Mouse (Mus musculus) adrenal gland, postnatal 4 days (tissue): Measurements from ENCODE around the gene Cdkn1c. TPM values are rescaled to one million over a fixed set of nuclear protein-coding genes. Genes with fewer than 3 reads are reported as not detected.

Experiments used
- DNase-seq, 2 experiments: peaks; one replicate each; pipeline ENCODE4 v3.0.0; 2021 to 2022; ENCODE audit warnings: low spot score in 2 of 2, mixed read lengths in 2 of 2
- long read RNA-seq, 2 experiments: library from polyadenylated mRNA; stranded (forward); transcript quantifications; one replicate each; pipeline ENCODE4 v2.0.0; 2021
- total RNA-seq, 2 experiments: library from RNA; stranded (reverse); gene quantifications; 2 replicates each; pipeline ENCODE4 v1.2.3; 2021

Gene Cdkn1c
- total RNA-seq = 1,000 to 10,000 TPM; 1,384 to 1,531 TPM
- long read RNA-seq, experiment 1, transcript Cdkn1c-204 (2 exons, 500 nt) = minor isoform, 22 of 2,875 reads
- long read RNA-seq, experiment 1, transcript Cdkn1c-201 (4 exons, 1,901 nt) = major isoform, 707 of 2,875 reads
- long read RNA-seq, experiment 1, transcript Cdkn1c-202 (4 exons, 1,888 nt) = minor isoform, 125 of 2,875 reads
- long read RNA-seq, experiment 1, transcript Cdkn1c-205 (3 exons, 667 nt) = minor isoform, 106 of 2,875 reads
- long read RNA-seq, experiment 1, partial matches to known transcripts = 90 of 2,875 reads
- long read RNA-seq, experiment 1, other reads (novel, unspliced or antisense) = 1,825 of 2,875 reads
- long read RNA-seq, experiment 2, transcript Cdkn1c-202 (4 exons, 1,888 nt) = minor isoform, 143 of 4,142 reads
- long read RNA-seq, experiment 2, transcript Cdkn1c-204 (2 exons, 500 nt) = minor isoform, 13 of 4,142 reads
- long read RNA-seq, experiment 2, transcript Cdkn1c-201 (4 exons, 1,901 nt) = major isoform, 1,068 of 4,142 reads
- long read RNA-seq, experiment 2, transcript Cdkn1c-205 (3 exons, 667 nt) = minor isoform, 118 of 4,142 reads
- long read RNA-seq, experiment 2, partial matches to known transcripts = 130 of 4,142 reads
- long read RNA-seq, experiment 2, other reads (novel, unspliced or antisense) = 2,670 of 4,142 reads

GRCm38 (mm10) chr7:143460874-143461273 lies at the start of gene Cdkn1c:
Gene Cdkn1c (minus strand): TSS chr7:143461050.
- peak; percentile 63 to 81 for DNase-seq

DNA sequence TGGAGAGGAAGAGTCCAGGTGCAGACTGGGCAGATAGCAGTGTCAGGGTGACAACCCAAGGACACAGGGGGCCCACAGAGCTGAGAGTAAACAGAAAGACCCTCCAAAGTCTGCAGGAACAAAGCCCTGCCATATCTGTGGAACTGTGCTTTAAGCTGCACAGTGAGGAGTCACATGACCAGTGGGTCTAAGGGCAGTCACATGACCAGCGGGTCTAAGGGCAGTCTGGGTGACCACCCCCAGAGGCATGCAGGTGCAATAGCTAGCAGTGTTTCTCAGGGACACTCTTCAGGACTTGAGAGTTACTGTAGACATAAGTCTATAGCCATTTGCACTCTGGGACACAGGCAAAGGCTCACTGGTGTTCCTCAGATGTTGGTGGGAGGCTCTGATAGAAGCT lies 48.7 kb upstream of the Cdkn1c start:
- no peak for DNase-seq

DNA sequence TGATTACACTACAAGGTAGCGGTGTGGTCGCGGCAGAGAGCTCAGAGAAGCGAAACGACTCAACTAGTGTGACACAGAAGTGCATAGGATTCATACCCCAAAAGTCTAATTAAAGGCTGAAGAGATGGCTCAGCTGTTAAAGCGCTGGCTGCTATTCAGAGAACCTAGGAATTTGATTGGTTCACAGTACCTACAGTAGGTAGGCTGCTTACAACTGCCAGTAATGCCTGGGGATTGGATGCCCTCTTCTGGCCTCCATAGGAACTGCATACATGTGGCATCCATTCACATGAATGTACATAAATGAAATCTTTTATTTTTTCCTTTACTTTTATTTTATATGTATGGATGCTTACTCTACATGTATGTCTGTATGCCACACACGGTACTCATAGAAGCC lies 45.8 kb upstream of the Cdkn1c start:
- DNase-seq = no peak

DNA sequence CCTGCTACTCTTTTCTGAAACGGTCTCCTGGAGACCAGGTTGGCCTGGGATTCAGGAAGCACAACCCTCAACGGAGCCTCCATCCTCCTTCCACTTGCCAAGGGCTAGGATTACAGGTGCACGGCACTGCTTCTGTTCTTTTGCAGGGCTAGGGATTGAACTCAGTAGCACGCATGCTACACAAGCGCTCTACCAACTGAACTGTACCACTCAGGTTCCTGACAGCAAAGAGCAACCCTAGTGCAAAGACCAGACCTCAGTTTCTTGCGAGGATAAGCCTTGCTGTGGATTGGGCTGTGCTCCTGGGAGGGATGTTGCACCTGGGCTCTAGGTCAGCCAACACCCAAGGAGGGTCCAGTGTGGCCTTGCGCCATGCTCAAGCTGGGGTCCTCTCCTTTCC lies 45.4 kb upstream of the Cdkn1c start:
- no peak for DNase-seq

- DNase-seq = peak; percentile 44 to 58
Measured at GRCm38 (mm10) chr7:143505823-143506222, 45.0 kb upstream of the Cdkn1c start.

DNA sequence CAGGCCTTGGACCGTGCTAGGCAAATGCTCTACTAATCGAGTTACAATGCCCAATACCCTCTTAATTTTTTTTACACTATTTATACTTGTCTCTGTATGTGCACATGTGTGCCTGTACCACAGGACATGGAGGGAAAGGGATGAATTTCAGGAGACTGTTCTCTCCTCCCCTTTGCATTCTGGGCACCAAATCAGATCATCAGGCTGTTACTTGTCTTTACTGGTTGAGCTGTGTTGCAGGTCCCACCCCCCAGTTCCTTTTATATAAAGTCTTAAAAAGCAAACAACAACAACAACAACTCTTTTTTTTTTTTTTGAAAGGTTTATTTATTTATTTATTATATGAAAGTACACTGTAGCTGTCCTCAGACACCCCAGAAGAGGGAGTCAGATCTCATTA lies 44.6 kb upstream of the Cdkn1c start:
- DNase-seq = no peak

DNA sequence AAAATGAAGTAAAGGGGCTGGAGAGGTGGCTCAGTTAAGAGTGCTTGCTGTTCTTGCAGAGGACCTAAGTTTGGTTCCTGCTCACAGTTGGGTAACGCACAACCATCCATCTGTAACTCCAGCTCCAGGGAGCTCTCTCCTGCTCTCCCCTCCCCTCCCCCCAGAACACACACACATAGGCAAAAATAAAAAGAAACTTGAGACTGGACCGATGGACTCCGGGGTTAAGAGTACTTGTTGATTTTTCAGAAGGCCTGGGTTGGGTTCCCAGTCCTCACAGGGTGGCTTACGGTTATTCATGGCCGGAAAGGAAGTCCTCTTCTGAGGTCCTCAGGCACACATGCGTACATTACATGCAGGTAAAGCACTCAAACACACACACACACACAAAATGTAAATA lies 43.1 kb upstream of the Cdkn1c start:
- no peak for DNase-seq

- DNase-seq = no peak
Measured at GRCm38 (mm10) chr7:143502418-143503200, 41.8 kb upstream of the Cdkn1c start, which contains the start of gene Phlda2. Gene Phlda2 (minus strand): TSS chr7:143503150.

GRCm38 (mm10) chr7:143501643-143502417 lies 41.0 kb upstream of the Cdkn1c start:
- no peak for DNase-seq

- DNase-seq = no peak
Measured at GRCm38 (mm10) chr7:143500912-143501311, 40.1 kb upstream of the Cdkn1c start.

DNA sequence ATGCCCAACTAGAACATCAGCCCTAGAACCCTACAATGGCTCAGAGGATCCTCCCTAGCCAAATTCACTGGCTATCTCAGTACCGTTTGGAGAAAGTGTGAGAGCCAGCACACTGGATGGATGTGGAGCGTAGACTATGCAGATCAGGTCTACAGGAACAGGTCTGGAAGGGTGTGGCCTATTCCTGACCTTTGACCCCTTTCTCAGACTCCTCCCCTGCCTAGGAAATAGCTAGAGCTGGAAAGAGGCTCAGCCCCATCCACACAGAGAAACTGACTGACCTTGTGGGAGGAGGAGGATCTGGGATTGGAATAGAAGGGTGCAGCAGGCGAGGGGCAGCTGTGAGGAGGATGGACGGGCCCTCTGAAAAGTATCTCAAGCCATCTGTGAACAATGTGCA lies 37.7 kb upstream of the Cdkn1c start:
- no peak for DNase-seq

DNA sequence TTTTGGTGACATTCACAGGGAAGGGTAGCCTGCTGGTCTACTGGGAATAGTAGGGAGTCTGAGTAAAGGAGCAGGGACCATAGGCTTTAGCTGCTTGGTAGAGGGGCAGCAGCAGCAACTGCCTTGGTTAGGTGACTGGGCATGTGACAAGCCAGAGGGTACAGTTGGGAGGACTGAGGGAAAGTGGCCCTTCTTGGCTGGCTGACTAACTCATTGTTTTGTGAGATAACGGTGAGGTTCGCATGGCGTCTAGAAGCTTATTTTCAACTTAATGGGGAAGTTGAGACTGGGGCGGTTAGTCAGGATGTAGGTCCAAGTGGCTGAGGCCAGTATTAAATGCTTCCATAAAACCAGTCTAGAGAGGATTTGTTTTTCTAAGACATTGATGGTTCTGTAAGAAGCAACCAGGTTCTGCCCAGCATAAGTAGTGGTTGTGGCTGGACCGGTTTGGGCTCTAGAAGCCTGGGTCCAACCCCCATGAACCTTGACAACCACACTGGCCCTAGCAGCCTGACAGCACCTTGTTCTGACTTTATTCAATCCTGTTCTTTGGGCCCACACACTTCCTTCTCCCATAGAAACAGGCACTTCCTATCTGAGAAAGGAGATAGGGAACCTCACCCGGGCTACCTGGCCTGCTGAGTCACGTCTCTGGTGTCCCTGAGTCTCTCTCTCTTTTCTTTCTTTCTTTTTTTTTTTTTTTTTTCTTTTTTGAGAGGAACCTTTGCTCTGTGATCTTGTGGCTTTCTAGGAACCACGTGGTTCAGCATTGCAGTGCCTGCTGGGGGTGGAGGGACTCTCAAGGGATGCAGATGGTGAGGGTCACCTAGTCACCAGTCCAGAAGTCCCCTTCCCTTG lies 34.5 kb upstream of the Cdkn1c start:
- DNase-seq = no peak

- DNase-seq = no peak
Measured at GRCm38 (mm10) chr7:143493616-143494126, 32.8 kb upstream of the Cdkn1c start.

DNA sequence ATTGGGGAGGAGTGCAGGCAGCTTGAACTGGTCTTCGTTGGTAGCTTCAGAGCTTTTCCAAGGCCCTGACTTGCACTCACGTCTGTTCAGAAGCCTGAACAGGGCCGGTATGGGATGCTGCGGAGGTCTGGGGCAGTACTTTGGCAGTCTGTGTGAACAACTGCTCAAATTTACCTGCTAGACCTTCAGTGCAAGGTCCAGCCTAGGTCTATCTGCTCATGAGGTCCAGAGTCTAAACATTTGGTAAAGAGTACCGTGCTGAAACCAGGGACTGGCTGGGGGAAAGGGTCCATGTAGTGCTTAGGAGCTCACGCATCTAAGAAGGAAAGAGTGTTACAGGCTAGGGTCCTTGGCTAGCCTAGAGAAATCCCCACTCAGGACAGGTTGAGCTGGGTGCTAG lies 28.9 kb upstream of the Cdkn1c start:
- DNase-seq = no peak

- no peak for DNase-seq
Measured at GRCm38 (mm10) chr7:143482541-143482940, 21.7 kb upstream of the Cdkn1c start.

GRCm38 (mm10) chr7:143481806-143482387 lies 21.0 kb upstream of the Cdkn1c start:
- no peak for DNase-seq

DNA sequence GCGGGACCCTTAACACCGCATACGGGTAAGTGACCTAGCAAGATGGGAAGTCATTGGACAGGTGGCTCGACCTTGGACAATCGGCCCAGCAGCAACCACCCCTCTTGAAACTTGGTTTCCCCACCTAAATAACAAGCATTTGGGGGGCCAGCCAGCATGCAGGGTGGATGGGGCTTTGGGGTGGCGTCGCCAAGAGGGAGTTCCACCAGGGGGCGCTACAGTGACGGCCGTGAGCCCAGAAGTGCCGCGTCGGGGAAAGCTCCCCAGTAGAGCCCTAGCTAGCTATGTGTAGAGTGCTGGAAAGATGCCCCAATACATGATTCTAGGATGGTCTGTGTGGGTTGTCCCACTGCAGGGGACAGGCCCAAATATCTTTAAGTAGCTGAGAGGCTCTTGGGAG lies 19.6 kb upstream of the Cdkn1c start:
- no peak for DNase-seq

- DNase-seq = no peak
Measured at GRCm38 (mm10) chr7:143477800-143478199, 16.9 kb upstream of the Cdkn1c start.

DNA sequence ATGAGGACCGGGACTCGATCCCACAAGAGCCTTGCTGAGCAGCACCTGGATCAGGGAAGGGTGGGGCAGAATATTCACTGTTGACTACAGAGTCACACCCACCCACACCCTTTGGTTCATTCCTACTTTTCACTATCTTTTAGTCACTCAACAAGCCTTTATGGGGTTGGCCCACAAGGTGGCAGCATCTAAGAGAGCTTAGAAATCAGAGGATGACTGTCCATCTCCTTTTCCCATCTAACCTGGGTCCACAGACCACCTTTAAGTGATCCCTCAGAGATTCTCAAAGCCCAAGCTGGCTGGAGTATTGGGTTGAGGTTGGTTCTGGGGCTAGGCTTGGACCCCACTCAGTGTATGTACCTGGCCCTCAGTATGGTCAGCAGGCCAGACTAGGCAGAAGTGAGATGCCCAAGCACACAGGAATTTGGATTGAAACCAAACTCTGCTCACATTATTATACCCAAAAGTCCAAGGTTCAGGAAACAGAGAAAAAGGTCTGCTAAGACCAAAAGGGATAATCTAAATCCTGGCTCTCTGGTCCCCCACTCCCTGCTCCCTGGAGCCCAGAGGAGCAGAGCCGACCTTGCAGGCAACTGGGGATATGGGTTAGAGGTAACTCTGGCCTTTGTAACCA lies 16.0 kb upstream of the Cdkn1c start:
- no peak for DNase-seq
